Mouse (Mus musculus): ENCODE measurements around the gene Tbc1d22a. TPM values are rescaled to one million over a fixed set of nuclear protein-coding genes. Genes with fewer than 3 reads are reported as not detected.

Gene Tbc1d22a
- polyA plus RNA-seq, 1 experiment from 2014 or later: 9.1 TPM

DNA sequence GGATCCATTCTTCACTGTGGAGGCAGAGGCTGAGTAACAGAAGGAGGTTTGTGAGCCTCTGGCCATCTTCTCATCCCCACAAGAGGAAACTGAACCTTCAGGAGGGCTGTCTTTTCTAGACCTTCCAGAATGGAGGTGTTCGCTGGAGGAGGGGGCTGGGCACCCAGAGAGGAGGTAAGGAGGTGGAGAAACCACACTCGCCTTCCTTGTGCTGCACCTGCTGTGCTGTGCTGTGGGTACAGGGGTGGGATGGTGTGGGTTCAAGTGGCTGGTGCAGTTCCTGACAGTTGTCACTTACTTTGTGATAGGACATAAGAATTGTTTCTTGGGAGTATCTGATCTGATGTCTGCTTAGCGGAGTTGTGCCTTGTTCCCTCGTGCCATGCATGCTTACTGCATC, 118.9 kb downstream of the Tbc1d22a start:
- Histone ChIP-seq H3K36me3 (ENCODE audit: control insufficient read depth, insufficient read depth, low read length) (no peaks in the 10 kb centered on the region), H3K9me3 (ENCODE audit: control insufficient read depth, low read length) (no peaks in the 10 kb centered on the region), H3K4me2 (ENCODE audit: low read length) (no peak overlapping the region), H3K4me1 (ENCODE audit: control insufficient read depth in 2 of 2, insufficient read depth in 2 of 2, low read length in 2 of 2) (no peaks in the 10 kb centered on the region; a peak in 1 of 4 replicates), H3K9ac (ENCODE audit: low read length) (no peak overlapping the region), H3K27ac (replicated peaks in 1 of 2; ENCODE audit: control insufficient read depth in 1 of 2, insufficient read depth in 1 of 2, low read depth in 2 of 2, low read length in 2 of 2) (no peak overlapping the region), H3K4me3 (ENCODE audit: control insufficient read depth in 1 of 2, insufficient read depth in 1 of 2, low read depth in 1 of 2, low read length in 2 of 2) (no peak overlapping the region), H3K27me3 (ENCODE audit: control insufficient read depth, insufficient read depth, low read length) (no peaks in the 10 kb centered on the region)
- 89% methylated on average over 4 of the region's 4 CpGs for WGBS
- ATAC-seq (ENCODE audit: insufficient number of reproducible peaks, insufficient read depth, low FRiP score, low read depth): no peak

DNA sequence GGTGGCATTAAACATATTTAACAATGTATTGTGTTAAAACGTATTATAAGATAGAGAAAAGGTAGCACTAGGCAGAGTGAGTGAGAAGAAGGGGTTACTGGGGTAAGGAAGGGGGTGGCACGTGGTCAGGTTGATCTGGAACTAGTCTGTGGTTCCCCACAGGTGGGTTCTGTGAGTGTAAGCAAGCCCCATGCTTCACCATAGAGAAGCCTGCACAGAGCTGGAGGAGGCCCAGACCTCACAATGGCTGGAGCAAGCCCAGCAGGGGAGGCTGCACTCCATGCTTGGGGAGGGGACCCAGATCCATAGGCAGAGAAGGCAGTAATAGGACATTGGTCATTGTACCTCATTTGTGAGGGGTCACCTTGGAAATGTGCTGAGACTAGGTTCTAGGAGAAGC, 119.3 kb downstream of the Tbc1d22a start:
- H3K36me3 ChIP-seq (ENCODE audit: control insufficient read depth, insufficient read depth, low read length): no peaks in the 10 kb centered on the region
- H3K9me3 ChIP-seq (ENCODE audit: control insufficient read depth, low read length): no peaks in the 10 kb centered on the region
- H3K4me1 ChIP-seq (ENCODE audit: control insufficient read depth in 2 of 2, insufficient read depth in 2 of 2, low read length in 2 of 2): no peaks in the 10 kb centered on the region; a peak in 1 of 4 replicates
- no peak overlapping the region for H3K27ac ChIP-seq (replicated peaks in 1 of 2; ENCODE audit: control insufficient read depth in 1 of 2, insufficient read depth in 1 of 2, low read depth in 2 of 2, low read length in 2 of 2)
- WGBS: 87% methylated on average over 2 of the region's 2 CpGs
- H3K27me3 ChIP-seq (ENCODE audit: control insufficient read depth, insufficient read depth, low read length): no peaks in the 10 kb centered on the region
- H3K4me2 ChIP-seq (ENCODE audit: low read length): no peak overlapping the region
- no peak for ATAC-seq (ENCODE audit: insufficient number of reproducible peaks, insufficient read depth, low FRiP score, low read depth)
- no peak overlapping the region for H3K9ac ChIP-seq (ENCODE audit: low read length)
- no peak overlapping the region for H3K4me3 ChIP-seq (ENCODE audit: control insufficient read depth in 1 of 2, insufficient read depth in 1 of 2, low read depth in 1 of 2, low read length in 2 of 2)

DNA sequence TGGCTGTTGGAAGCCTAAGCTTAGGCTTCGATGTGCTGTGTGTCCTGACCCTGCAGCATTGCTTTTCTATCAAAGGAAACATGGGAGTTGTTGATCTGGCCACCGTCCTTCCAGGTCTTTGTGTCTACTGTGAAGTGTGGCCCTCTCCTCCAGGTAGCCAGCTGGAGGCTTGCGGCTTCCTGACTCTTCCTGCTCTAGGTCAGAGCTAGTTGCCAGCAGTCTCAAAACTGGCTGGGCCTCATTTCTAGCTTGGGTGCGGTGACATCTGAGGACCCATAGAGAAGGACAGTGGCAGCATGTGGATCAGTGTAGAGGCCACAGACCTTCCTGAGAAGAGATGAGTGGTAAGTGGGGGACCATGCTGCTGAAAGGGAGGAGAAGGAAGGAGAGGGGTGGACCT, 120.0 kb downstream of the Tbc1d22a start:
- WGBS: 93% methylated on average over 4 of the region's 4 CpGs

GRCm38 (mm10) chr15:86334745-86335144, 120.5 kb downstream of the Tbc1d22a start:
- no peak overlapping the region for H3K9ac ChIP-seq (ENCODE audit: low read length)
- H3K4me1 ChIP-seq (ENCODE audit: control insufficient read depth in 2 of 2, insufficient read depth in 2 of 2, low read length in 2 of 2): no peaks in the 10 kb centered on the region; a peak in 1 of 4 replicates
- H3K4me2 ChIP-seq (ENCODE audit: low read length): no peak overlapping the region
- ATAC-seq (ENCODE audit: insufficient number of reproducible peaks, insufficient read depth, low FRiP score, low read depth): no peak
- no peak overlapping the region for H3K27ac ChIP-seq (replicated peaks in 1 of 2; ENCODE audit: control insufficient read depth in 1 of 2, insufficient read depth in 1 of 2, low read depth in 2 of 2, low read length in 2 of 2)
- H3K4me3 ChIP-seq (ENCODE audit: control insufficient read depth in 1 of 2, insufficient read depth in 1 of 2, low read depth in 1 of 2, low read length in 2 of 2): no peak overlapping the region
- H3K36me3 ChIP-seq (ENCODE audit: control insufficient read depth, insufficient read depth, low read length): no peaks in the 10 kb centered on the region
- H3K9me3 ChIP-seq (ENCODE audit: control insufficient read depth, low read length): no peaks in the 10 kb centered on the region
- WGBS: 96% methylated on average over 9 of the region's 9 CpGs
- H3K27me3 ChIP-seq (ENCODE audit: control insufficient read depth, insufficient read depth, low read length): no peaks in the 10 kb centered on the region

More for the DNA sequence above, 120.0 kb downstream of the Tbc1d22a start:
- no peak for ATAC-seq (ENCODE audit: insufficient number of reproducible peaks, insufficient read depth, low FRiP score, low read depth)
- no peak overlapping the region for H3K4me3 ChIP-seq (ENCODE audit: control insufficient read depth in 1 of 2, insufficient read depth in 1 of 2, low read depth in 1 of 2, low read length in 2 of 2)
- H3K27ac ChIP-seq (replicated peaks in 1 of 2; ENCODE audit: control insufficient read depth in 1 of 2, insufficient read depth in 1 of 2, low read depth in 2 of 2, low read length in 2 of 2): no peak overlapping the region
- H3K36me3 ChIP-seq (ENCODE audit: control insufficient read depth, insufficient read depth, low read length): no peaks in the 10 kb centered on the region
- H3K9me3 ChIP-seq (ENCODE audit: control insufficient read depth, low read length): no peaks in the 10 kb centered on the region
- H3K4me1 ChIP-seq (ENCODE audit: control insufficient read depth in 2 of 2, insufficient read depth in 2 of 2, low read length in 2 of 2): no peaks in the 10 kb centered on the region; a peak in 1 of 4 replicates
- no peak overlapping the region for H3K4me2 ChIP-seq (ENCODE audit: low read length)
- H3K27me3 ChIP-seq (ENCODE audit: control insufficient read depth, insufficient read depth, low read length): no peaks in the 10 kb centered on the region
- H3K9ac ChIP-seq (ENCODE audit: low read length): no peak overlapping the region

DNA sequence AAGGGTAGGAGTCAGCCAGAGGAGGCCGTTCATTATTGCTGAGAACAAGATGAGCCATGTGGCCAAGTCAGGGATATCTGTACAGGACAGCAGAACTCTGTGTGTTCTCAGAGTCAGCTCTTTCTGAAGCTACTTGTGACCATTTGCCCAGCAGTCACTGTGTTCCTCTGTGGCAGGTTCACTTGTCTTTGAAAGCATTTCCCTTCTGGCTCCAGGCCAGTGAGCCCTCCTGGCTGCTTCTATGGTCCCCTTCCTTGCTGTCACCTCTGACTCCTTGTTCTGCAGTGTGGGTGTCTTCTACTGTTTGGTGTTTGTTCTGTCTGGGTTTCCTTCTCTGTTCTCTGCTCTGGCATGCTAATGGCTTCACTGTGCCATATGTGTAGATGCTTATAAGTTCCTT, 121.5 kb downstream of the Tbc1d22a start:
- Histone ChIP-seq H3K4me1 (ENCODE audit: control insufficient read depth in 2 of 2, insufficient read depth in 2 of 2, low read length in 2 of 2) (no peaks in the 10 kb centered on the region; a peak in 2 of 4 replicates), H3K4me3 (ENCODE audit: control insufficient read depth in 1 of 2, insufficient read depth in 1 of 2, low read depth in 1 of 2, low read length in 2 of 2) (no peak overlapping the region), H3K36me3 (ENCODE audit: control insufficient read depth, insufficient read depth, low read length) (no peaks in the 10 kb centered on the region), H3K4me2 (ENCODE audit: low read length) (no peak overlapping the region), H3K27ac (replicated peaks in 1 of 2; ENCODE audit: control insufficient read depth in 1 of 2, insufficient read depth in 1 of 2, low read depth in 2 of 2, low read length in 2 of 2) (no peak overlapping the region), H3K9ac (ENCODE audit: low read length) (no peak overlapping the region), H3K27me3 (ENCODE audit: control insufficient read depth, insufficient read depth, low read length) (no peaks in the 10 kb centered on the region), H3K9me3 (ENCODE audit: control insufficient read depth, low read length) (no peaks in the 10 kb centered on the region)
- WGBS: 70% methylated on average over 1 of the region's 1 CpGs
- no peak for ATAC-seq (ENCODE audit: insufficient number of reproducible peaks, insufficient read depth, low FRiP score, low read depth)

- no peak overlapping the region for H3K27ac ChIP-seq (replicated peaks in 1 of 2; ENCODE audit: control insufficient read depth in 1 of 2, insufficient read depth in 1 of 2, low read depth in 2 of 2, low read length in 2 of 2)
- no peak overlapping the region for H3K4me3 ChIP-seq (ENCODE audit: control insufficient read depth in 1 of 2, insufficient read depth in 1 of 2, low read depth in 1 of 2, low read length in 2 of 2)
- no peaks in the 10 kb centered on the region for H3K36me3 ChIP-seq (ENCODE audit: control insufficient read depth, insufficient read depth, low read length)
- H3K9me3 ChIP-seq (ENCODE audit: control insufficient read depth, low read length): no peaks in the 10 kb centered on the region
- no peak overlapping the region for H3K4me2 ChIP-seq (ENCODE audit: low read length)
- no peaks in the 10 kb centered on the region; a peak in 2 of 4 replicates for H3K4me1 ChIP-seq (ENCODE audit: control insufficient read depth in 2 of 2, insufficient read depth in 2 of 2, low read length in 2 of 2)
- no peak overlapping the region for H3K9ac ChIP-seq (ENCODE audit: low read length)
- no peaks in the 10 kb centered on the region for H3K27me3 ChIP-seq (ENCODE audit: control insufficient read depth, insufficient read depth, low read length)
- no peak for ATAC-seq (ENCODE audit: insufficient number of reproducible peaks, insufficient read depth, low FRiP score, low read depth)
- 75% methylated on average over 10 of the region's 10 CpGs for WGBS
These were observed 123.5 kb downstream of the Tbc1d22a start for GRCm38 (mm10) chr15:86337726-86338125.

DNA sequence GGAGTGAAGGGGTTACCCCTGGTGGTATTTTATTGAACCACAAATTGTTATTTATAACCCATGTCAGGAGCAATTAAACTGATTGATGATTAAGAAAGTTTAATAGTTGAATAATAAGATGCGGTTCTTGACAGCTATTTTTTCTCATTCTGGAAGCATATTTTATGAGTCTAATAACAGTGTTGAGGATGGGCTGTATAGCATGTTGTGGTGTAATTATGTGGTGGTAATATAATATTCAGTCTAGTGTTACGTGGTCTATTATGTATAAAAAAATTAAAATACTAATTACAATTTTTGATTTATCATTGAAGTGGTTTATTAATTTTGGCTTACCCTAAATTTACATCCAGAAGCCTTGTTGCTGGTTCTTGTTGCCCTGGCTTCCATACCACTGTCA, 125.5 kb downstream of the Tbc1d22a start:
- ATAC-seq (ENCODE audit: insufficient number of reproducible peaks, insufficient read depth, low FRiP score, low read depth): no peak
- 94% methylated on average over 2 of the region's 2 CpGs for WGBS
- H3K36me3 ChIP-seq (ENCODE audit: control insufficient read depth, insufficient read depth, low read length): no peaks in the 10 kb centered on the region
- H3K4me1 ChIP-seq (ENCODE audit: control insufficient read depth in 2 of 2, insufficient read depth in 2 of 2, low read length in 2 of 2): no peaks in the 10 kb centered on the region; a peak in 2 of 4 replicates
- H3K9me3 ChIP-seq (ENCODE audit: control insufficient read depth, low read length): no peaks in the 10 kb centered on the region
- H3K27ac ChIP-seq (replicated peaks in 1 of 2; ENCODE audit: control insufficient read depth in 1 of 2, insufficient read depth in 1 of 2, low read depth in 2 of 2, low read length in 2 of 2): no peak overlapping the region
- H3K27me3 ChIP-seq (ENCODE audit: control insufficient read depth, insufficient read depth, low read length): no peaks in the 10 kb centered on the region
- no peak overlapping the region for H3K9ac ChIP-seq (ENCODE audit: low read length)
- no peak overlapping the region for H3K4me2 ChIP-seq (ENCODE audit: low read length)
- no peak overlapping the region for H3K4me3 ChIP-seq (ENCODE audit: control insufficient read depth in 1 of 2, insufficient read depth in 1 of 2, low read depth in 1 of 2, low read length in 2 of 2)

- Histone ChIP-seq H3K4me1 (ENCODE audit: control insufficient read depth in 2 of 2, insufficient read depth in 2 of 2, low read length in 2 of 2) (no peaks in the 10 kb centered on the region; a peak in 1 of 4 replicates), H3K9ac (ENCODE audit: low read length) (no peak overlapping the region), H3K36me3 (ENCODE audit: control insufficient read depth, insufficient read depth, low read length) (no peaks in the 10 kb centered on the region), H3K4me3 (ENCODE audit: control insufficient read depth in 1 of 2, insufficient read depth in 1 of 2, low read depth in 1 of 2, low read length in 2 of 2) (no peak overlapping the region), H3K27ac (replicated peaks in 1 of 2; ENCODE audit: control insufficient read depth in 1 of 2, insufficient read depth in 1 of 2, low read depth in 2 of 2, low read length in 2 of 2) (no peak overlapping the region), H3K4me2 (ENCODE audit: low read length) (no peak overlapping the region), H3K27me3 (ENCODE audit: control insufficient read depth, insufficient read depth, low read length) (no peaks in the 10 kb centered on the region), H3K9me3 (ENCODE audit: control insufficient read depth, low read length) (no peaks in the 10 kb centered on the region)
- WGBS: 51% methylated on average over 6 of the region's 6 CpGs
- no peak for ATAC-seq (ENCODE audit: insufficient number of reproducible peaks, insufficient read depth, low FRiP score, low read depth)
These were observed 126.5 kb downstream of the Tbc1d22a start for GRCm38 (mm10) chr15:86340766-86341165.
